Mouse (Mus musculus) heart, embryonic 16.5 days (tissue): ENCODE results near the gene Etv5. TPM values are rescaled to one million over a fixed set of nuclear protein-coding genes. Genes with fewer than 3 reads are reported as not detected.

Experiments used
- ATAC-seq: fragments of 200-750 bp; cut with Nextera tagmentation; replicated peaks from 2 replicates; pipeline ENCODE4 v1.8.0; 2017; ENCODE audit warnings: moderate number of reproducible peaks; ENCODE audit not compliant: insufficient read depth, low FRiP score; ENCODE audit errors: extremely low read depth
- H3K27ac ChIP-seq: fragments of 300-500 bp; sonication (generic); 2 replicates; pipeline ENCODE4 v1.5.1; 2014; ENCODE audit warnings: mild to moderate bottlenecking, low read length, control low read depth, moderate library complexity
- H3K27me3 ChIP-seq: fragments of 300-500 bp; sonication (generic); 2 replicates; pipeline ENCODE4 v1.6.1; 2014; ENCODE audit warnings: low read length, mixed read lengths; ENCODE audit not compliant: control insufficient read depth, insufficient read depth
- H3K36me3 ChIP-seq: fragments of 300-500 bp; sonication (generic); 2 replicates; pipeline ENCODE4 v1.6.1; 2014; ENCODE audit not compliant: control insufficient read depth, insufficient read depth
- H3K4me1 ChIP-seq: fragments of 300-500 bp; sonication (generic); 2 replicates; pipeline ENCODE4 v1.6.1; 2014; ENCODE audit warnings: low read length, mixed read lengths; ENCODE audit not compliant: control insufficient read depth, insufficient read depth
- H3K4me2 ChIP-seq: fragments of 300-500 bp; sonication (generic); 2 replicates; pipeline ENCODE4 v1.6.1; 2014; ENCODE audit warnings: low read depth, mild to moderate bottlenecking, control low read depth, low read length
- H3K4me3 ChIP-seq: fragments of 300-500 bp; sonication (generic); 2 replicates; pipeline ENCODE4 v1.5.1; 2014; ENCODE audit warnings: mild to moderate bottlenecking, control low read depth, low read length
- H3K9ac ChIP-seq: fragments of 300-500 bp; sonication (generic); 2 replicates; pipeline ENCODE4 v1.6.1; 2014; ENCODE audit warnings: low read length, control low read depth
- H3K9me3 ChIP-seq: fragments of 300-500 bp; sonication (generic); replicated peaks from 2 replicates; pipeline ENCODE4 v1.6.1; 2016; ENCODE audit warnings: low read length; ENCODE audit not compliant: control insufficient read depth
- WGBS: fragments of 180-500 bp; shearing (Covaris S2); extraction: QIAGEN DNeasy Blood & Tissue Kit; methylation state at CpG from one replicate; pipeline ENCODE4 v1.1.7; 2014; 5-methylcytosine and 5-hydroxymethylcytosine counted together
- polyA plus RNA-seq: library from polyadenylated mRNA; unstranded; fragments of >200 nt; fragmentation: Nextera tagmentation; extraction: Ambion mirVana; gene quantifications from 2 replicates; pipeline ENCODE4 v1.2.1, GENCODE M21; 2015

Gene Etv5
- polyA plus RNA-seq, 1 experiment from 2014 or later = 19.7 TPM

DNA sequence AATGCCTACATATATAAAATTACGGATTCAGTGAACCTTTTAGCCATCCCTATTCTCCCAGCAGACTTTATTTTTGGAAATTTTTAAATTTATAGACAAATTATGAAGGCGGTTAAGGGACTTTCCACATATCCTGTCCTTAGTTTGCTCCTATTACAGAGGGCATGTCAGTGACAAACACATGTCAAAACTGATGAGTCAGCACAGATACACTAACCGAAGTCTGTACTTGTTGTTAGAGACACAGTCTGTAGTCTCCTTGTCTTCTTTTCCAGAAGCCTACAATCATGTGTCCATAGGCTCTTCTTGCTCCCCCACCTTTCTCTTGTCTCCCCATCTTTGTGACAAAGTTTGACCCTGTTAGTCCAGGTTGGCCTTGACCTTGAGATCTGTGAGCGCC lies 88.3 kb downstream of the Etv5 start:
- 87% methylated on average over 4 of the region's 4 CpGs for WGBS
- Histone ChIP-seq H3K9ac (no peak overlapping the region), H3K4me2 (no peak overlapping the region), H3K27me3 (no peaks in the 10 kb centered on the region), H3K4me3 (no peak overlapping the region), H3K4me1 (no peaks in the 10 kb centered on the region), H3K9me3 (no peaks in the 10 kb centered on the region), H3K36me3 (no peaks in the 10 kb centered on the region), H3K27ac (no peak overlapping the region)
- ATAC-seq = no peak

DNA sequence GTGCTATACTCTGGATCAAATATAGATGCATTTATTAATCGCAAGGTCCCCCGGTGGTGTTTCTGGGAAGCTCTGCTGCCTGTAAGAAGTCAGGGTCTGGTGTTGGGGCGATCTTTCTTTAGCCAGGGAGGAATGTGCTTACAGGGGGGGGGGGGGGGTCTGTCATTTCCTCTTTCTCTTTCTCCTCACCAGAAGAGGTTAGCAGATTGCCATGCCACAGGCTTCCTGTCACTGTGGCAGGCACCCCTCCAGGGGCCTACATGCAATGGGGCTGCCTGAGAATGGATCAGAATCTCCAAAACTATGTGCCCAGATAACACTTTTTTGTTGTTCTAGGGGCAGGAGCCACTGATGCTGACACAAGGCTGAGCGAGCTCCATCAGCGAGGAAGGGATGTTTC lies 89.7 kb downstream of the Etv5 start:
- no peak for ATAC-seq
- WGBS = 69% methylated on average over 5 of the region's 5 CpGs
- no peaks in the 10 kb centered on the region for H3K27me3 ChIP-seq
- H3K9ac ChIP-seq = no peak overlapping the region
- no peaks in the 10 kb centered on the region for H3K4me1 ChIP-seq
- H3K9me3 ChIP-seq = peaks cover 4% of the 10 kb centered on the region; the same call in 1 of the 2 replicates
- H3K27ac ChIP-seq = no peak overlapping the region
- no peak overlapping the region for H3K4me3 ChIP-seq
- no peak overlapping the region for H3K4me2 ChIP-seq
- no peaks in the 10 kb centered on the region for H3K36me3 ChIP-seq

DNA sequence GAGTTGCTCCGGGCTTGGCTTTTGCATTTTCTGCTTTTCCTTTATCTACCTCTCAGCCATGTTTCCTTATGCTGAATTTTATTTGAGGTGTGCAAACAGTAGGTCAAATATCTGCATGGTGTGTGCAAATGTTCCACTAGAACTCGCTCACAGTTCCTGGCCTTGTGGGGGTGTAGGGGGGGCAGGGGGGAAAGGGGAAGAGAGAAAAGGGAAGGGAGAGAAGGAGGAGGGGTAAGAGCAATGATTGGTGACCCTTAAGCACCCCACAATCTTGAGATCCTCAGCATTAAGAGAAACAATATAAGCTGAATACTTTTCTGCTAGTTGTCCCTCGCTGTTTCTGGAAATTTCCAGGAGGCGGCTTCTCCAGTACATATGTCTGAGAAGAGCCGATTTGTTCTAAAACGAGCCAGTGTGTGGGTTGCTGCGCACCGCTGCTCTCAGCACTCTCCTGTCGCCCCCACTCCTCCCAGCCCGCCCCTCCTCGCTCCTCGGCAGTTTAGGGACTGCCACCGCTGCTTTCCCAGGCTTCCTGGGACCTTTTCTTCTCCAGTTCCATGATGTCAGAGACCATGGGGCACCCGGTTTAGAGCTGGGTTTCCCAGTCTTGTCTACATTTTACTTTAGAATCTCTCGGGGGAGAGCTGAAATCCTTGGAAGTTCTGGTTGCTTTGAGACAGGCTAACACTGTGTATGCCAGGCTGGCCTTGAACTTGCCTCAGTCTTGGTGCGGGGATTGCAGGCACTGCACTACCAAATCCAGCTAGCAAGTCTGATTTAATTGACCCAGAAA lies 90.8 kb downstream of the Etv5 start:
- Histone ChIP-seq H3K4me1 (no peaks in the 10 kb centered on the region), H3K36me3 (no peaks in the 10 kb centered on the region), H3K4me3 (no peak overlapping the region), H3K4me2 (peak overlapping the region; percentile 3; the same call in 1 of the 2 replicates), H3K9me3 (peaks cover 4% of the 10 kb centered on the region; the same call in 1 of the 2 replicates), H3K27ac (no peak overlapping the region), H3K27me3 (no peaks in the 10 kb centered on the region), H3K9ac (no peak overlapping the region)
- ATAC-seq = 0 out of 2 replicates have a peak, but pooled peaks have one; percentile 37
- WGBS = 28% methylated on average over 16 of the region's 16 CpGs

DNA sequence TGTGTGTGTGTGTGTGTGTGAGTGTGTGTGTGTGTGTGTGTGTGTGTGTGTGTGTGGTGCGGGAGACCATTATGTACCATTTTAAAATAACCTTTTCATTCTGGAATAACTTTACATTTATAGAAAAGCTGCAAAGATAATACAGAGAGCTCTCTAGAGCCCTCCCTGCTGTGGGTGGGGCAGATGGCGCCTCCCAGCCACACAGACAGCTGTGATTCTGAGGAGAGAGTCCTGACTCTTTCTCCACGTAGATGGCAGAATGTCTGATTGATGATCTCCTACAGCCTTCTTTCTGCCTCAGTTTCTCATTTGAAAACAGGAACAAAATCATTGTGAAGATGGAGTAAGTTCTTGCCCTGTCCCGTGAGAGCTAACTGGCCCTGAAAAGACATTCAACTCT lies 91.5 kb downstream of the Etv5 start:
- no peak overlapping the region for H3K9ac ChIP-seq

DNA sequence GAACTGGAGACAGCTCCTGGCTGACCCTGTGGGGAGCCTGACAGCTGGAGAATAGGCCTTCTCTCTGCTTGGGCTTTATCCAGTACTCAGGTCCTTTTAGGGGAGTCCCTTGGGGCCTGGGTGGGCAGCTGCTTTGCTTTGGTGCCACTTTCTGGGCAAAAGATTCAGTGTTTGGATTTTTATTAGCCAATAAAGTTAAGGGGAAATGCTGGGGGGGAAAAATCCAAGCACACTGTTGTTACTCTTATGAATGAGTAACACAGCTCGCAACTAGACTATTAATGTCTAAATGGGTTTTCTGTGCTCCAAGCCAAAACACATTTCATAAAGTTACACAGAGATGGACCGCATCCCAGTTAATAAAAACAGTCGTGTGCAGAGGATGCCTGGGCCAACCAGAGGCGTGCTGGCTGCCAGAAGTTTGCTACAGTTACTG lies 98.3 kb downstream of the Etv5 start:
- no peak for ATAC-seq
- Histone ChIP-seq H3K4me2 (no peak overlapping the region), H3K4me3 (no peak overlapping the region), H3K9me3 (peaks cover 4% of the 10 kb centered on the region; the same call in 1 of the 2 replicates), H3K9ac (no peak overlapping the region), H3K27ac (no peak overlapping the region), H3K36me3 (no peaks in the 10 kb centered on the region), H3K27me3 (no peaks in the 10 kb centered on the region), H3K4me1 (no peaks in the 10 kb centered on the region)
- WGBS = 67% methylated on average over 4 of the region's 4 CpGs

More for the DNA sequence above, 91.5 kb downstream of the Etv5 start:
- Histone ChIP-seq H3K4me1 (no peaks in the 10 kb centered on the region), H3K4me3 (no peak overlapping the region), H3K27ac (no peak overlapping the region), H3K27me3 (no peaks in the 10 kb centered on the region), H3K36me3 (no peaks in the 10 kb centered on the region), H3K4me2 (no peak overlapping the region), H3K9me3 (peaks cover 4% of the 10 kb centered on the region; the same call in 1 of the 2 replicates)
- WGBS = 68% methylated on average over 4 of the region's 4 CpGs
- no peak for ATAC-seq

DNA sequence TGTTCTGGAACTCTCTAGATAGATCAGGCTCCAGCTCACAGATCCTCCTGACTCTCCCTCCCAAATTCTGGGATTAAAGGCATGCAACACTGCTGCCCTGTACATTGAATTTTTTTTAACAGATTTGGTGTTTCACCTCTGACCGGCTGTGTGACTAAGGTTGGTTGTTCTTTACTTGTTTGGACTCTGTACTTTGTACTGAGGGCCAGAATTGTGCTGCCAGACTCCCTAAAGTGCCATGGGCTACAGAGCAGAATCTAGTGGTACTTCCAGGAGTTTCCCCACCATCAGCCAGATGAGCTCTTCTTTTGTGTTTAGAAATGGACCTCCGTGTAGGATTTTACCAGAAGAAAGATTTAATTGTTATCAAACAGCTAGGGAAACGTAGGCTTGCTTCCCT lies 103.7 kb downstream of the Etv5 start:
- Histone ChIP-seq H3K9ac (no peak overlapping the region), H3K4me1 (no peaks in the 10 kb centered on the region), H3K4me2 (no peak overlapping the region), H3K9me3 (peaks cover 11% of the 10 kb centered on the region), H3K36me3 (no peaks in the 10 kb centered on the region), H3K27me3 (no peaks in the 10 kb centered on the region), H3K27ac (no peak overlapping the region), H3K4me3 (no peak overlapping the region)
- WGBS = 65% methylated on average over 3 of the region's 3 CpGs
- ATAC-seq = no peak

Other genes starting within 250 kb of the Etv5 start
- 201 and 229 TPM in 2 replicates for gene Tra2b, start 173.7 kb downstream of the Etv5 start, polyA plus RNA-seq
- 0.85 and 1.4 TPM in 2 replicates for gene Dgkg, start 217.5 kb upstream of the Etv5 start, polyA plus RNA-seq